Mouse (Mus musculus) embryonic facial prominence, embryonic 10.5 days (tissue): ENCODE measurements around the gene Zfp459. TPM values are rescaled to one million over a fixed set of nuclear protein-coding genes. Genes with fewer than 3 reads are reported as not detected.
"Not testable (repeated sequence)": the region's sequence is repeated elsewhere in the genome, so short reads cannot be mapped to it uniquely, and the experiment has no call there.

Experiments used
- DNase-seq: peaks from one replicate; pipeline ENCODE4 v3.0.0-alpha.2; 2017; ENCODE audit warnings: low spot score
- H3K27ac ChIP-seq: fragments of 300-500 bp; sonication (generic); replicated peaks from 2 replicates; pipeline ENCODE4 v1.5.1; 2016; ENCODE audit warnings: mild to moderate bottlenecking
- H3K27me3 ChIP-seq: fragments of 300-500 bp; sonication (generic); replicated peaks from 2 replicates; pipeline ENCODE4 v1.6.1; 2016; ENCODE audit warnings: low read depth, mild to moderate bottlenecking; ENCODE audit not compliant: poor library complexity, severe bottlenecking
- H3K36me3 ChIP-seq: fragments of 300-500 bp; sonication (generic); replicated peaks from 2 replicates; pipeline ENCODE4 v1.6.1; 2016; ENCODE audit warnings: mild to moderate bottlenecking, moderate library complexity
- H3K4me1 ChIP-seq: fragments of 300-500 bp; sonication (generic); 2 replicates; pipeline ENCODE4 v1.6.1; 2016
- H3K4me3 ChIP-seq: fragments of 300-500 bp; sonication (generic); 2 replicates; pipeline ENCODE4 v1.5.1; 2016; ENCODE audit warnings: mild to moderate bottlenecking, moderate library complexity
- H3K9me3 ChIP-seq: fragments of 300-500 bp; sonication (generic); 2 replicates; pipeline ENCODE4 v1.6.1; 2016; ENCODE audit warnings: mild to moderate bottlenecking
- WGBS: fragments of 180-500 bp; shearing (Covaris S2); methylation state at CpG from one replicate; pipeline ENCODE4 v1.1.7; 2016; 5-methylcytosine and 5-hydroxymethylcytosine counted together
- polyA plus RNA-seq: library from polyadenylated mRNA; unstranded; fragments of >200 nt; fragmentation: Nextera tagmentation; extraction: Ambion mirVana; gene quantifications from 2 replicates; pipeline ENCODE4 v1.2.1, GENCODE M21; 2016

The Zfp459 gene
- polyA plus RNA-seq, 1 experiment from 2014 or later = 1.6 TPM

DNA sequence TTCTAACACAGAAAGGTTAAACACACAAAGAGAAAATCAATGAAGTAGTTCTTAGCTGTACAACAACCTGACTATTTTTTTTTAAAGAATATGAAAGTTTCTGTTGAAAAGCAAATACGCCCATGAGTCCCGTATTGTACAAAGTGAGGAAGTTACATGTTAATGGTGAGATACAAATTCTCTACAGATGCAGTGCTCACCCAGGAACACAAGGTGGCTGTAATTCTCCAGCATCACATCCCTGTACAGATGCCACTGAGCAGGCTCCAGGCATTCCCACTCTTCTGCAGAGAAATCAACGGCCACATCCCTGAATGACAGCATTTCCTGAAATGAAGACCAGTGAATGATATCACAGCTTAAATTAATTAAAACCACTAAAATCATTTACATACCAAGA, 7.6 kb downstream of the Zfp459 start:
- not testable (repeated sequence) for H3K4me1 ChIP-seq, H3K27ac ChIP-seq, H3K27me3 ChIP-seq, DNase-seq, H3K4me3 ChIP-seq, H3K9me3 ChIP-seq, H3K36me3 ChIP-seq
- 76% methylated on average over 3 of the region's 3 CpGs for WGBS

DNA sequence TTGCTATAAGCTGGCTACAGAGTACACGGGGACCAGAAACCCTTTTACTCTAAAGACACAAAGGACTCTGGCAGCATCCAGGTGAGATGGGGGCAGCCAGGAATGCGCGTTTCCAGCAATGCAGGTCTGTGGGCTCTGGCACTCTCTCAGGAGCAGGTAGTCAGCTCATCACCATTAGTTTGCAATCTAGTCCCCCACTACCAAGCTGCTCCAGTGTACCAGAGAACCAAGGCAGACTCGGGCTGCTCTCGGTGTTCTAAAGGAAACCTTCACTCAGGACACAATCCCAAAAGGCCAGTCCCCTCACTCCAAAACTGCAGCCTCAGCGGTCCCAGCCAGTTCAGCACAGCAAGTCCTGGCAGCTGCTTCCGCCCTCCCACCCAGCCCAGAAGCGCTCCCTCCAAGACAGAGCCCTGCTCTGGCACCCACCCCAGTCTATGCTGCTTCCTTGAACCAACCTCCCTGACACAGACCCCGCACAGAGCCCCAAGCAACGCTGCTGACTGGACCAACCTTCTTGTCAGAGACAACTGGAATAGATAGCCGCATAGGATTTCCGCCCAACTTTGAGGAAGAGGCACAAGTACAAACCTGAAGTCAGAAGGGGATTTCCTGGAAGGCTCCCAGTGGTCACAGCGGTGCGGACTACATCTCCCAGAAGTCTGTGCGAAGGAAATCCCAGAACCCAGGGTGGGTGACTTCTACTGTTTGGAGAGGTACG, 21.9 kb downstream of the Zfp459 start, which contains the start of gene Zfp429:
Gene Zfp429, minus strand, starts transcription at position 637 of the 721 bp plus-strand sequence.
- H3K27me3 ChIP-seq, H3K4me1 ChIP-seq, H3K36me3 ChIP-seq, H3K9me3 ChIP-seq: not testable (repeated sequence)
- Histone ChIP-seq H3K4me3 (peak within 1 kb of the TSS; percentile 72), H3K27ac (peak within 1 kb of the TSS; percentile 77)
- WGBS = 5% methylated on average over 16 of the region's 16 CpGs
- DNase-seq = peak; percentile 65

DNA sequence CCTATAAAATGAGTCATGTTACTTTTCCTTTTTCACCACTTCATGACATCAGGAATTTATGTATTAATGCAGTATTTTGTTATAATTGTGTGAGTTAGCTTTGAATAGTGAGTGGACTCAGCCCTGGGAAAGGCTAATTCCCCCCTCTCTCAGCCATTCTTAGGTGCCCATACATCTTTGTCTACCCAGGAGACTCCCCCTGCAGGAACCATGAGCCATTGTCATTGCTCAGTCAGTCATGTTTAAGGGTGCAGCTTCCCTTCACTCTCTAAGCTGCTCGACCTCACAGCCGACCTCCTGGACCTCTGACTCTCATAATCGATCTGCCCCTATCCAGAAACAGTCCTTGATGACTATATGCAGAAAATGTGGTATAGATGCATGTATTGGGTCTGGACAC, 45.0 kb downstream of the Zfp459 start:
- DNase-seq, H3K27me3 ChIP-seq, H3K4me3 ChIP-seq, H3K9me3 ChIP-seq, H3K27ac ChIP-seq, H3K4me1 ChIP-seq, H3K36me3 ChIP-seq: not testable (repeated sequence)
- 75% methylated on average over 3 of the region's 3 CpGs for WGBS

DNA sequence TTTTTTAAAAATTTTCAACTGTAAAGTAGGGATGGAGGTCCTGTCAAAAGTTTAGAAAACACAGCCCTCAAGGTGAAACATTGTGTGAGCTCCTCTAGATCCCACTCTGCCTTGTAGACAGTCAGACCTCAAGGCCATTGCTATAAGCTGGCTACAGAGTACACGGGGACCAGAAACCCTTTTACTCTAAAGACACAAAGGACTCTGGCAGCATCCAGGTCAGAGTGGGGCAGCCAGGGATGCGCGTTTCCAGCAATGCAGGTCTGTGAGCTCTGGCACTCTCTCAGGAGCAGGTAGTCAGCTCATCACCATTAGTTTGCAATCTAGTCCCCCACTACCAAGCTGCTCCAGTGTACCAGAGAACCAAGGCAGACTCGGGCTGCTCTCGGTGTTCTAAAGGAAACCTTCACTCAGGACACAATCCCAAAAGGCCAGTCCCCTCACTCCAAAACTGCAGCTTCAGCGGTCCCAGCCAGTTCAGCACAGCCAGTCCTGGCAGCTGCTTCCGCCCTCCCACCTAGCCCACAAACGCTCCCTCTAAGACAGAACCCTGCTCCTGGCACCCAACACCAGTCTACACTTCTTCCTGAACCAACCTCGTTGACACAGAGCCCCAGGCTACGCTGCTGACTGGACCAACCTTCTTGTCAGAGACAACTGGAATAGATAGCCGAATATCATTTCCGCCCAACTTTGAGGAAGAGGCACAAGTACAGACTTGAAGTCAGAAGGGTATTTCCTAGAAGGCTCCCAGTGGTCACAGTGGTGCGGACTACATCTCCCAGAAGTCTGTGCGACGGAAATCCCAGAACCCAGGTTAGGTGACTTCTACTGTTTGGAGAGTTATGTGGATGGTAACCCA, 45.9 kb downstream of the Zfp459 start, which contains the start of the genes Gm28041 and Zfp456:
Gene Gm28041, minus strand, starts transcription at position 684 of the 862 bp plus-strand sequence.
Gene Zfp456, minus strand, starts transcription at position 761 of the 862 bp plus-strand sequence.
- Histone ChIP-seq H3K27ac (peak within 1 kb of the TSS; percentile 59; the same call in 1 of the 2 replicates), H3K4me3 (peak within 1 kb of the TSS; percentile 59)
- WGBS = 21% methylated on average over 15 of the region's 15 CpGs
- H3K27me3 ChIP-seq, H3K9me3 ChIP-seq, H3K36me3 ChIP-seq, H3K4me1 ChIP-seq: not testable (repeated sequence)
- DNase-seq = peak; percentile 61

DNA sequence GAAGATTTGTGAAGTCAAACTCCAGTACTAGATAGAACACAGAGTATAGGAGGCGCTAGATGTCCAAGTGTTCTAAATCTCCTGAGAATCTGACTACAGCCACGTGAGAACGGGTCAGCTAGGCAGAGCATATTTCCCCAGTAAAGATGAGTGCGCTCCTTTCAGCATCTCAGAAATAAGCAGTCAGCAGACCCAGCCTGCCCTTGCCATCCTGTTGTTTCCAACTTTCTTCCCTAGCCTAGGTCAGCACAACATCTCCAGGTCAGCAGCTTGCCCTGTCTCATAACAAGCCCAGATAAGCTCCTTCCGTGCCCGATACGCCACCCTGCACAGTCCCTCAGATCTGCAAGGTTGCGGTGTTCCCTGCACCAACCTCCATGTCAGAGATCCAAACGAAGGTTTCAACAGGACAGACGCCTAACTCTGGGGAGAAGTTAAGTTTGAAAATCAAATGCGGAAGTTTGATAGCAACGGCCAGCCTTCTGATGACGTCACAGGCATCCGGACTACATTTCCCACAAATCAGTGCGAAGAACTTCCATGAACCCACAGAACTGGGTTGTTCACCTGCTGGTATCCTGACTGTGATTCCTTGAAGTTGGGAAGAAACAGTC, 61.0 kb downstream of the Zfp459 start, which contains the start of the genes Gm28044 and Zfp953:
Gene Gm28044, minus strand, starts transcription at position 406 of the 614 bp plus-strand sequence.
Gene Zfp953, minus strand, starts transcription at position 475 of the 614 bp plus-strand sequence.
- H3K27ac ChIP-seq = peak within 1 kb of the TSS; percentile 83
- H3K4me1 ChIP-seq = peaks cover 6% of the 10 kb centered on the region; the same call in 1 of the 2 replicates
- WGBS = under 1% methylated on average over 15 of the region's 15 CpGs
- no peaks in the 10 kb centered on the region for H3K9me3 ChIP-seq
- H3K36me3 ChIP-seq = no peaks in the 10 kb centered on the region
- H3K4me3 ChIP-seq = peak within 1 kb of the TSS; percentile 76
- peak; percentile 79 for DNase-seq
- no peaks in the 10 kb centered on the region for H3K27me3 ChIP-seq

Other genes with a start within 250 kb of the Zfp459 start
- gene Rsl1, start 248.2 kb downstream of the Zfp459 start, polyA plus RNA-seq = 7.4 and 7.5 TPM in 2 replicates
- gene Zfp455, start 226.9 kb downstream of the Zfp459 start, polyA plus RNA-seq = 1.1 and 1.3 TPM in 2 replicates
- 1.2 and 1.6 TPM in 2 replicates for gene Zfp458, start 143.0 kb downstream of the Zfp459 start, polyA plus RNA-seq
- 0.32 and 0.62 TPM in 2 replicates for gene Zfp457, start 114.9 kb downstream of the Zfp459 start, polyA plus RNA-seq
- 1.5 and 1.8 TPM in 2 replicates for gene Zfp595, start 88.8 kb downstream of the Zfp459 start, polyA plus RNA-seq
- gene Gm28044, start 60.9 kb downstream of the Zfp459 start, polyA plus RNA-seq = 0.52 TPM in 1 of 2 replicates, not detected in the other
- 0.79 and 0.92 TPM in 2 replicates for gene Zfp953, start 60.8 kb downstream of the Zfp459 start, polyA plus RNA-seq
- not detected in 2 replicates for gene Gm28041, start 45.7 kb downstream of the Zfp459 start, polyA plus RNA-seq
- gene Zfp456, start 45.6 kb downstream of the Zfp459 start, polyA plus RNA-seq = 0.64 and 1.4 TPM in 2 replicates
- gene Zfp429, start 21.6 kb downstream of the Zfp459 start, polyA plus RNA-seq = 4.2 and 4.5 TPM in 2 replicates
- 8.7 and 11.7 TPM in 2 replicates for gene Zfp874a, start 30.2 kb upstream of the Zfp459 start, polyA plus RNA-seq
- 2.0 and 2.8 TPM in 2 replicates for gene Zfp874b, start 62.8 kb upstream of the Zfp459 start, polyA plus RNA-seq
- gene Zfp58, start 79.1 kb upstream of the Zfp459 start, polyA plus RNA-seq = 15.3 and 17.1 TPM in 2 replicates
- not detected in 2 replicates for gene Gm26965, start 104.7 kb upstream of the Zfp459 start, polyA plus RNA-seq
- 23.5 and 23.9 TPM in 2 replicates for gene Zfp87, start 104.8 kb upstream of the Zfp459 start, polyA plus RNA-seq
- gene Zfp748, start 132.4 kb upstream of the Zfp459 start, polyA plus RNA-seq = 15.7 and 15.8 TPM in 2 replicates
- 3.5 and 4.1 TPM in 2 replicates for gene Zfp729b, start 188.3 kb upstream of the Zfp459 start, polyA plus RNA-seq
- gene Gm49345, start 216.4 kb upstream of the Zfp459 start, polyA plus RNA-seq = 0.15 TPM in 1 of 2 replicates, not detected in the other
- 2.4 and 2.5 TPM in 2 replicates for gene Zfp729a, start 216.4 kb upstream of the Zfp459 start, polyA plus RNA-seq